Mouse (Mus musculus) hindbrain, embryonic 12.5 days (tissue): ENCODE data around the gene Fut2. TPM values are rescaled to one million over a fixed set of nuclear protein-coding genes. Genes with fewer than 3 reads are reported as not detected.
A peak's percentile ranks its signal among the peaks of the same experiment; 100 is the strongest.

ENCODE experiments used
- ATAC-seq: fragments of 200-750 bp; cut with Nextera tagmentation; 2 replicates; pipeline ENCODE4 v1.8.0; 2017; ENCODE audit warnings: moderate TSS enrichment; ENCODE audit not compliant: low FRiP score
- H3K27ac ChIP-seq: fragments of 300-500 bp; sonication (generic); 2 replicates; pipeline ENCODE4 v1.5.1; 2016; ENCODE audit warnings: mild to moderate bottlenecking
- H3K27me3 ChIP-seq: fragments of 300-500 bp; sonication (generic); 2 replicates; pipeline ENCODE4 v1.6.1; 2016; ENCODE audit warnings: mild to moderate bottlenecking
- H3K36me3 ChIP-seq: fragments of 300-500 bp; sonication (generic); 2 replicates; pipeline ENCODE4 v1.6.1; 2016; ENCODE audit warnings: mild to moderate bottlenecking
- H3K4me1 ChIP-seq: fragments of 300-500 bp; sonication (generic); 2 replicates; pipeline ENCODE4 v1.6.1; 2016
- H3K4me2 ChIP-seq: fragments of 300-500 bp; sonication (generic); replicated peaks from 2 replicates; pipeline ENCODE4 v1.6.1; 2016; ENCODE audit warnings: mild to moderate bottlenecking
- H3K4me3 ChIP-seq: fragments of 300-500 bp; sonication (generic); 2 replicates; pipeline ENCODE4 v1.5.1; 2016; ENCODE audit warnings: mild to moderate bottlenecking
- H3K9ac ChIP-seq: fragments of 300-500 bp; sonication (generic); 2 replicates; pipeline ENCODE4 v1.6.1; 2016; ENCODE audit warnings: mild to moderate bottlenecking, moderate library complexity
- H3K9me3 ChIP-seq: fragments of 300-500 bp; sonication (generic); replicated peaks from 2 replicates; pipeline ENCODE4 v1.6.1; 2016; ENCODE audit warnings: mild to moderate bottlenecking
- WGBS: fragments of 180-500 bp; shearing (Covaris S2); methylation state at CpG from one replicate; pipeline ENCODE4 v1.1.7; 2016; 5-methylcytosine and 5-hydroxymethylcytosine counted together
- polyA plus RNA-seq: library from polyadenylated mRNA; unstranded; fragments of >200 nt; fragmentation: Nextera tagmentation; extraction: Ambion mirVana; gene quantifications from 2 replicates; pipeline ENCODE4 v1.2.1, GENCODE M21; 2016

Gene Fut2
- polyA plus RNA-seq, 1 experiment from 2014 or later, result 0.37 TPM

DNA sequence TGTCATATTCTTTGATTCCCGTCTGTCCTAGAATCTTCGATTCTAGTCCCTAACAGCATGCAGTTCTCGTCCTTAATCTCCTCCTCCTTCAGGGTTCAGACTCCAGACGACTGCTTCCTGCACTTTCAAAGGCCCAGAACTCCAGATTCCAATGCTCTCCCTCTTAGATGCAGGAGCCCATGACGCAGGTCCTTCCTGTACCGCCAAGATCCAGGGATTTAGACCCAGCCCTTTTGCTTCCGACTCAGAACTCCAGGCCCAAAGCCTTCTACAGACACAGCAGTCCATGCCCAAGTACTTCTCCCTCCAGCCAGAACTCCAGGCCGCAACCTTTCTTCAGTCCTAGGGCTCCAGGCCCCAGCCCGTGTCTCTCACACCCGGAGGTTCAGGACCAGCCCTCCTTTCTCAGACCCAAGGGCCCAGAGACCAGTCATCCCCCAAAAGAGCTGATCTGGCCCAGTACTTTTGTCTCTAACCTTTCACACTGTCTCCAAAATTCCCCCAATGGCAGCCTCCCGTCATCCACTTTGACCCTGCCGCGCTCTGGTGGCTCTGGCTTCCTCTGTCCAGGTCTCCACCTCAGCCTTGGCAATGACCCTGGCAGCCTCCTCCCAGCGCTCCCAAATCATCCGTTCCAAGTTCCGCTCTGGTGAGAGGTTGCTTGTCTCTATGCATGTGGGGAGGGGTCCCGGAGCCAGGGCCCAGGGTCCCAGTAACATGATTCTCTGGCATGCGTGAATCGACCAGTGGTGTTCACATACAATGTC is 25.8 kb downstream of the Fut2 start:
- WGBS, result 74% methylated on average over 19 of the region's 19 CpGs
- Histone ChIP-seq H3K9me3 (no peaks in the 10 kb centered on the region), H3K4me1 (peaks cover 34% of the 10 kb centered on the region), H3K27ac (no peak overlapping the region), H3K4me3 (no peak overlapping the region), H3K36me3 (no peaks in the 10 kb centered on the region), H3K27me3 (no peaks in the 10 kb centered on the region), H3K9ac (peak overlapping the region; percentile 9; the same call in 1 of the 2 replicates), H3K4me2 (no peak overlapping the region)
- ATAC-seq, result no peak

DNA sequence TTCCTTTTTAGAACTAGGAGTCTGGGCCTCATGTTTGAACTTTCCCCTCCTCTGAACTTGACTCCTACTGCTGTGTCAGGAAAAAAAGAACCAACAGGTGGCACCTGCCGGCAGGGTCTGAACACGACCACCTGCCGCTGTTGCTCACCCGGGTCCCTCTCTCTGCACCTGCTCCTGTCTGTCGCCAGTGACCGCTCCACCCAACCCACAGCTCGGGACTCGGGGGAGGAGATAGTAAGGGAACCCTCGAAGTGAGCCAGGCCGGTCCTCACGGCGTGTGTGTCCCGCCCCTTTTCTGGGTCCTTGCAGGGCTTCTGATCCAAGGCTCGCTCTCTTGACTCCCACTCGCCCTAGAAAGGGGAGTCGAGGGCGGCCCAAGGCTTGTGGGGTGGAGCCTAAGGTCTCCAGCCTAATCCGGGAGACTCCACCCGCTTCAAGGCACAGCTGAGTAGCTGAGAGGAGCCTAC is 26.6 kb downstream of the Fut2 start, which contains the start of gene Mamstr:
Gene Mamstr (plus strand): TSS at position 417 of the 467 bp plus-strand sequence.
- Histone ChIP-seq H3K4me2 (peak within 1 kb of the TSS; percentile 47; the same call in 1 of the 2 replicates), H3K27me3 (0 out of 2 replicates have a peak, but pooled peaks cover 3% of the 10 kb centered on the region), H3K9ac (peak within 1 kb of the TSS; percentile 9; the same call in 1 of the 2 replicates), H3K4me3 (no peak within 1 kb of the TSS), H3K27ac (no peak within 1 kb of the TSS), H3K36me3 (no peaks in the 10 kb centered on the region), H3K9me3 (no peaks in the 10 kb centered on the region), H3K4me1 (peaks cover 31% of the 10 kb centered on the region)
- WGBS, result 24% methylated on average over 19 of the region's 19 CpGs
- no peak for ATAC-seq

DNA sequence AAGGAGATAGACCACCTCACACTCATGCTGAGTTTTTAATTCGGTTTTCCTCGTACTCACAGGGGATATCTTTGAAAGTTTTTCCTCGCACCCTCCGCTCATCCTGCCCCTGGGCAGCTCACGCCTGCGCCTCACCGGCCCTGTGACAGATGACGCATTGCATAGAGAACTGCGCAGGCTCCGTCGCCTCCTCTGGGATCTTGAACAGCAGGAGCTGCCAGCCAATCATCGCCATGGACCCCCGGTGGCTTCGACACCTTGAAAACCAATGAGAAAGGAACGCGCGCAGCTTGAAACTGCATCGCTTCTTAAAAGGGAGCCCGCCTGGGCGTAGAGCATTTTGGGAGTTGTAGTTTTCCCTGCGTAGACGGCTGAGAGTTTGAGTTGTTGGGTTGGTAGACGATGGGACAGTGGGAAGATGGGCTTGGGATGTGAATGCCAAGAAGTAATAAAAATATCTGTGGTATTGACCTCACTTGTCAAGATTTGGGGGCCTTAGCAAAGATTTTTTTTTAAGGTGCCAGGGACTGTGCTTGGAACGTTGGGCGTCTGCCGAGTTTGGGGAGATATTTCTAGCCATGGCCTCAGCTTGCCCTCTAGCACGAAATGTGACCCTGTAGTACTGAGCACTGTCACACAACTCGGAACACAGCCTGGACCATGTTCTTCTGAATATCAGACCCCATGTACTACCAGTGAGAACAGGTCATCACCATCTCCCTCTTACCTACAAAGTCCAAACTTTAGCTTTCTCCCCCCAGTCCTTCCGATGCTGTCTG is 27.4 kb downstream of the Fut2 start:
- peak overlapping the region; percentile 47 for H3K4me2 ChIP-seq
- ATAC-seq, result peak; percentile 87
- 15% methylated on average over 29 of the region's 29 CpGs for WGBS
- peaks cover 26% of the 10 kb centered on the region for H3K4me1 ChIP-seq
- peak overlapping the region; percentile 15 for H3K4me3 ChIP-seq
- peaks cover 3% of the 10 kb centered on the region; the same call in 1 of the 2 replicates for H3K27me3 ChIP-seq
- no peaks in the 10 kb centered on the region for H3K36me3 ChIP-seq
- H3K9me3 ChIP-seq, result no peaks in the 10 kb centered on the region
- no peak overlapping the region for H3K27ac ChIP-seq
- no peak overlapping the region for H3K9ac ChIP-seq

DNA sequence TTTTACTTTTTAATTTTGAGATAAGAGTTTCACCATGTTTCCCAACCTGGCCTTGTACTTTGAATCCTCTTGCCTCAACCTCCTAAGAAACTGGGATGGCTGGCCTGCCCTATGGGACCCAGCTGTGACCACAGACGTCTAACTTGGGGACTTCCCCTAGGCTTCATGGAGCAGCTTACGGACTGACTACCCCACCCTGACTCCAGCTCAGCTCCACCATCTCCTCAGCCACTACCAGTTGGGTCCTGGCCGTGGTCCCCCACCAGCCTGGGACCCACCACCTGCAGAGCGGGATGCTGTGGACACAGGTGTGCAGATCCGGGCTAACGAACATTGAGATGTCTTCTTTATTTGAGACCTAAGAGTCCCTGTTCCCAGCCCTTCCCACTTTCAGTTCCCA is 28.5 kb downstream of the Fut2 start:
- H3K9me3 ChIP-seq, result no peaks in the 10 kb centered on the region
- H3K4me2 ChIP-seq, result peak overlapping the region; percentile 47; the same call in 1 of the 2 replicates
- peaks cover 23% of the 10 kb centered on the region for H3K4me1 ChIP-seq
- H3K9ac ChIP-seq, result no peak overlapping the region
- peaks cover 14% of the 10 kb centered on the region for H3K27me3 ChIP-seq
- H3K27ac ChIP-seq, result no peak overlapping the region
- no peak overlapping the region for H3K4me3 ChIP-seq
- no peaks in the 10 kb centered on the region for H3K36me3 ChIP-seq
- no peak for ATAC-seq
- WGBS, result 89% methylated on average over 6 of the region's 6 CpGs

DNA sequence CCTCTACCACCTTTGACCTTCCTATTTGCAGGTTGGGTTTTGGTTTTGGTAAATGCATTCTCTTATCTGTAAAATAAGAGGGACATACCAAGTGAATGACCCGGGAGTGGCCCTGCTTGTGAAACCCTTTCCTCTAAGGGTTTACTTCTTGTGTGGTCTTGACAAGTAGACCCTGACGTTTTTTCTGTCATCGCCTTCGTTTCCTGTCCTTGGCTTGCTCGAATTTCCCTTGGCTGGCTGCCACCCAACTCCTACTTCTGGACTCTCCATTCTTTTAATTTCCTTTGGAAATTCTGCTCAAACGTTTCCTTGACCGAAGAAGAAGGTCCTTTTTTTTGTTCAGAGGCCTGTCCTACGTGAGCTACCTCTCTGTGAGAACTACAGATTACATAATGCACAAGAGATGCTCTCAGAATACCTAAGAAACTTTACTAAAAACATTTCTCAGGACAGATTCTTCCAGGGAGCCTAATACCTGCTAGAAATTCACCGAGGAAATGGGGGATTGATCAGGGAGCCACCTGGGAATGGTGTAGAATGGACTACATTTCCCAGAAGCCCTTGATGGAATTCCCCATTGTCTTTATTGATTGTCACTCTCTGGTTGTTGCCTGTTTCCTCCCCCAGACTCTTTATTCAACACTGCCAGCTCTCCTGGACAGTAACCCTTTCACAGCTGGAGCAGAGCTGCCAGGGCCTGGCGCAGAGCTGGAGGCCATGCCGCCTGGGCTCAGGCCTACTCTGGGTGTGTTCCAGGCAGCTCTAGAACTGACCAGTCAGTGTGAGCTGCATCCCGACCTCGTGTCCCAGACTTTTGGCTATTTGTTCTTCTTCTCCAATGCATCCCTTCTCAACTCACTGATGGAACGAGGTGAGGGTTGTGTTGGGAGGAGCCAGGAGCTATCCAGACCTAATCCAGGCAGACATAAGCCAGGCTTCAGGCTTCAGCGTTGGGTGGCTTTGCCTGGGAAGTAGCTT is 30.2 kb downstream of the Fut2 start:
- Histone ChIP-seq H3K9ac (no peak overlapping the region), H3K27me3 (peaks cover 30% of the 10 kb centered on the region), H3K27ac (no peak overlapping the region), H3K4me2 (no peak overlapping the region), H3K36me3 (no peaks in the 10 kb centered on the region), H3K4me1 (peaks cover 13% of the 10 kb centered on the region), H3K4me3 (no peak overlapping the region), H3K9me3 (no peaks in the 10 kb centered on the region)
- ATAC-seq, result no peak
- 84% methylated on average over 15 of the region's 15 CpGs for WGBS

DNA sequence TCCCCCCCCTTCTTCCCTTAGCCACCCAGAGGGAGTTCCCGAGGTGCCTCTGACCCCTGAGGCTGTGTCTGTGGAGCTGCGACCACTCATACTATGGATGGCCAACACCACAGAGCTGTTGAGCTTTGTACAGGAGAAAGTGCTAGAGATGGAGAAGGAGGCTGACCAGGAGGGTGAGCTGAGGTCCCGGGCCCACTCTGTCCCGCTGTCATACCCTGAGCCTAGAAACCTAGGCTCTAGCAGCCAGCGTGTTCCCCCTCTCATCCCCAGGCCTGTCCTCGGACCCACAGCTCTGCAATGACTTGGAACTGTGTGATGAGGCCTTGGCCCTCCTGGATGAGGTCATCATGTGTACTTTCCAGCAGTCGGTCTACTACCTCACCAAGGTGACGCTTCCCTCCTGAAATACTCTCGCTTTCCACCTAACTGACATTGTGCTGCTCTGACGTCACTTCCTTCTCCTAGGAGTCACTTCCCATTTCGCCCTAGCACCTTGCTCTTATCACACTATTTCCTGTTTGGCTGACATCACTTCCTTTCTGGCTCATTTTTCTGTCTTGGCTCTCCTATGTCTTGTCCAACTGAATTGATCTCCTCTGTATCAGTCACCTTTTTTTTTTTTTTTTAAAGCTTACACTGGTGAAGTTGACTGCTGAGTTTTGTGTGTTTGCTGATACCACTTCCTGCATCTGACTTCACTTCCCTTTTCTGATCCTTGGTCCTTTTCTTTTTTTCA is 31.1 kb downstream of the Fut2 start:
- Histone ChIP-seq H3K27ac (no peak overlapping the region), H3K4me1 (peaks cover 13% of the 10 kb centered on the region), H3K4me2 (no peak overlapping the region), H3K4me3 (no peak overlapping the region), H3K27me3 (peaks cover 33% of the 10 kb centered on the region), H3K9ac (no peak overlapping the region), H3K9me3 (no peaks in the 10 kb centered on the region), H3K36me3 (no peaks in the 10 kb centered on the region)
- WGBS, result 90% methylated on average over 11 of the region's 11 CpGs
- ATAC-seq, result no peak

DNA sequence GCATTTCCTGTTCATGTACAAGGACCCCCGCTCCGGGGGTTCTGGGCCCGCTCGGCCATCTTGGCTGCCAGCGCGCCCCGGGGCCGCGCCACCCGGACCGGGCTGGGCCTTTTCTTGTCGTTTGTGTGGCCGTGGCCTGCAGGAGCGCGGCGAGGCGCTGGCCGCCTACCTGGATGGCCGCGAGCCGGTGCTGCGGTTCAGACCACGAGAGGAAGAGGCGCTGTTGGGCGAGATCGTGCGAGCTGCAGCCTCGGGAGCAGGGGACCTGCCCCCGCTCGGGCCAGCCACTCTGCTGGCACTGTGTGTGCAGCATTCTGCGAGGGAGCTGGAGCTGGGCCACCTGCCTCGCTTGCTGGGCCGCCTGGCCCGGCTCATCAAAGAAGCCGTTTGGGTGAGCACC is 33.7 kb downstream of the Fut2 start:
- H3K36me3 ChIP-seq, result no peaks in the 10 kb centered on the region
- H3K9me3 ChIP-seq, result no peaks in the 10 kb centered on the region
- peaks cover 18% of the 10 kb centered on the region for H3K4me1 ChIP-seq
- ATAC-seq, result no peak
- peak overlapping the region; percentile 23 for H3K4me3 ChIP-seq
- peaks cover 50% of the 10 kb centered on the region for H3K27me3 ChIP-seq
- peak overlapping the region; percentile 49 for H3K4me2 ChIP-seq
- 16% methylated on average over 30 of the region's 35 CpGs for whole genome bisulfite sequencing
- H3K9ac ChIP-seq, result peak overlapping the region; percentile 59
- H3K27ac ChIP-seq, result no peak overlapping the region

DNA sequence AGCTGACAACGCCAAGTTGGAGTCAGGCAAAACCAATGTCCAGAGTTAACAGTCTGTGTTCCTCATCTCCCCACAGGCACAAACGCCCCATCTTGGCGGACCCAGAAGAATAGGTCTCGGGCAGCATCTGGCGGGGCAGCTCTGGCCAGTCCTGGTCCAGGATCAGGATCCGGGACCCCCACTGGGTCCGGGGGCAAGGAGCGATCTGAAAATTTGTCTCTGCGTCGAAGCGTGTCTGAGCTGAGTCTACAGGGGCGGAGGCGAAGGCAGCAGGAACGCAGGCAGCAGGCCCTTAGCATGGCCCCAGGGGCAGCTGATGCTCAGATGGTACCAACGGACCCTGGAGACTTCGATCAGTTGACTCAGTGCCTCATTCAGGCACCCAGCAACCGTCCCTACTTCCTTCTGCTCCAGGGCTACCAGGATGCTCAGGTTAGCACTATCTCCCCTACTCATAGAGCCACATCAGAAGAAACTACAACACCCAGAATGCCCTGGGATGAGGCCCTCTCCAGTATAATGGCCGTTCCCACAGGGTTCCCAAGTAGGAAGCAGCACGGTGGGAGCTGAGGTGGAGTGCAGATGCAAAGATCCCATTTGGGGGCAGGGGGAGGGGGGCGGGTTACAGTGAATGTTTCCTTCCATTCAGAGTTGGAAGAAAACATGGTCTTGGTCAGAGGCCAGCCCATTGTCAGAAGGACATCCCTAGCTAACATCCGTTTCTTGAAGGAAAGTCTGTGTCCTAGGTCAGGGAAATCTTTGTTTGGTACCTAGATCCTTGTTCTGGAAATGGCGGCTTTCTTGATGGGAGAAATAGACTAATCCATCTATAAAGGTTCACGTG is 35.9 kb downstream of the Fut2 start:
- no peaks in the 10 kb centered on the region for H3K9me3 ChIP-seq
- H3K27me3 ChIP-seq, result peaks cover 61% of the 10 kb centered on the region
- H3K4me3 ChIP-seq, result no peak overlapping the region
- no peak overlapping the region for H3K4me2 ChIP-seq
- no peak overlapping the region for H3K9ac ChIP-seq
- peaks cover 18% of the 10 kb centered on the region for H3K4me1 ChIP-seq
- H3K36me3 ChIP-seq, result no peaks in the 10 kb centered on the region
- no peak for ATAC-seq
- H3K27ac ChIP-seq, result no peak overlapping the region
- 69% methylated on average over 23 of the region's 23 CpGs for WGBS

DNA sequence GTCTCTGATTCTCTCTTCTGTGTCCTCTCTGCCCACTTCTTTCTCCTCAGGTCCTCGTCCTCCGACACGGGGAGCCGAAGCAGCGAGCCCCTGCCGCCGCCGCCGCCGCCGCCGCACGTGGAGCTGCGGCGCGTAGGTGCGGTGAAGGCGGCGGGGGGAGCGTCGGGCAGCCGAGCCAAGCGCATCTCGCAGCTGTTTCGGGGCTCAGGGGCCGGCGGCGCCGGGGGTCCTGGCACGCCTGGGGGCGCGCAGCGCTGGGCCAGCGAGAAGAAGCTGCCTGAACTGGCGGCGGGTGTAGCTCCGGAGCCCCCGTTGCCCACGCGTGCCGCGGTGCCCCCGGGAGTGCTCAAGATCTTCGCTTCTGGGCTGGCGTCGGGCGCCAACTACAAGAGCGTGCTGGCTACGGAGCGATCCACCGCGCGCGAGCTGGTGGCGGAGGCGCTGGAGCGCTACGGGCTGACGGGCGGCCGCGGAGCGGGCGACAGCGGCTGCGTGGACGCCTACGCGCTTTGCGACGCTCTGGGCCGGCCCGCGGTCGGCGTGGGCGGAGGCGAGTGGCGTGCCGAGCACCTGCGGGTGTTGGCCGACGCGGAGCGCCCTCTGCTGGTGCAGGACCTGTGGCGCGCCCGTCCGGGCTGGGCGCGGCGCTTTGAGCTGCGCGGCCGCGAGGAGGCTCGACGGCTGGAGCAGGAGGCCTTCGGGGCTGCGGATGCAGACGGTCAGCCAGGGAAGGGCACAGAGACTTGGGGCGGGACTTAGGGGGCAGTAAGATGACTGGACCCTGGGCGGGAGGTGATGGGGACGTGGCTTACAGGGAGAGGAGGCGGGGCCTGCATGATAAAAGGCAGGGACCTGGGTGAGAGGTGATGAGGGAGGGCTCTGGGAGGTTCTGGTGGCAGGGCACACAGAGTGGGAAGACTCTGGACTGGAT is 37.6 kb downstream of the Fut2 start:
- Histone ChIP-seq H3K36me3 (no peaks in the 10 kb centered on the region), H3K9me3 (no peaks in the 10 kb centered on the region), H3K4me3 (peak overlapping the region; percentile 56), H3K27me3 (peaks cover 57% of the 10 kb centered on the region), H3K4me2 (peak overlapping the region; percentile 96), H3K4me1 (peaks cover 18% of the 10 kb centered on the region), H3K9ac (peak overlapping the region; percentile 83), H3K27ac (peak overlapping the region; percentile 84)
- ATAC-seq, result peak; percentile 80
- WGBS, result 2% methylated on average over 102 of the region's 105 CpGs

DNA sequence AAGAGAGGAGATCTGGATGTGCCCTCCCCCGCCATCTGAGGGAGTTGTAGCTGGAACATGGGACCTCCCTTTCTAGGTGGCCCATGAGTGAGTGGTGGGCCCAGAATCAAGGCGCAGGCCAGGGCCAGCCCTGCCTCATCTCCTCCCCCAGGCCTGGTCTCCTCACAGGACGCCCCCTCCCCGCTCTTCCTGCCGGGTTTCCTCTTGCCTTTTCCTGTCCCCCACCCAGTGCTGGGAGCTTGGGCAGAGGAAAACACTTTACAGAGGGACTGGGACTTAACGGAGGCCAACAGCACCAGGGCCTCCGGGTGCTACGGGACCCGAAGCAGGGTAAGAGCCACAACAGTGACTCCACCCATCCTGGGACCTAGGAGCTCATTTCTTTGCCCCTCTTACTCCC is 38.9 kb downstream of the Fut2 start, which contains the start of gene Rasip1:
Gene Rasip1 (plus strand): TSS at position 228 of the 400 bp plus-strand sequence.
- H3K27ac ChIP-seq, result peak within 1 kb of the TSS; percentile 84
- 82% methylated on average over 9 of the region's 9 CpGs for WGBS
- no peak for ATAC-seq

More for the DNA sequence above, 38.9 kb downstream of the Fut2 start, which contains the start of gene Rasip1:
- H3K36me3 ChIP-seq, result no peaks in the 10 kb centered on the region
- peak within 1 kb of the TSS; percentile 96 for H3K4me2 ChIP-seq
- H3K9me3 ChIP-seq, result no peaks in the 10 kb centered on the region
- peaks cover 43% of the 10 kb centered on the region for H3K27me3 ChIP-seq
- peaks cover 13% of the 10 kb centered on the region for H3K4me1 ChIP-seq
- peak within 1 kb of the TSS; percentile 83 for H3K9ac ChIP-seq
- H3K4me3 ChIP-seq, result peak within 1 kb of the TSS; percentile 56
